8 mouse cellular contexts compared by ENCODE assay signal in genomic region chr17:53689946-53690345, GRCm38 (mm10). TPM values are rescaled to one million over a fixed set of nuclear protein-coding genes. Genes with fewer than 3 reads are reported as not detected.
DNase-seq lines count a peak whose midpoint lies in the region; ATAC-seq lines count a peak whose summit lies in the region.

No protein-coding gene starts in this region.

- H3K4me3 ChIP-seq in kidney, embryonic 16.5 days (ENCODE audit: low read length), result peak overlapping the region; percentile 79
- H3K4me3 ChIP-seq in embryonic facial prominence, embryonic 11.5 days (ENCODE audit: low read depth, low read length), result peak overlapping the region; percentile 60
- H3K4me3 ChIP-seq in intestine, embryonic 14.5 days (ENCODE audit: low read depth, low read length), result peak overlapping the region; percentile 64
- H3K4me3 ChIP-seq in midbrain, embryonic 13.5 days (replicated peaks), result peak overlapping the region; percentile 54

- no peaks in the 10 kb centered on the region for H3K27me3 ChIP-seq in kidney, embryonic 16.5 days (ENCODE audit: insufficient read depth, low read length)
- no peaks in the 10 kb centered on the region for H3K27me3 ChIP-seq in embryonic facial prominence, embryonic 11.5 days (ENCODE audit: control insufficient read depth, insufficient read depth, low read length)
- no peaks in the 10 kb centered on the region for H3K27me3 ChIP-seq in intestine, embryonic 14.5 days (replicated peaks; ENCODE audit: control insufficient read depth, insufficient read depth, low read length)
- no peaks in the 10 kb centered on the region for H3K27me3 ChIP-seq in midbrain, embryonic 13.5 days

- peak overlapping the region; percentile 66 for H3K4me2 ChIP-seq in kidney, embryonic 16.5 days (replicated peaks; ENCODE audit: low read depth, low read length)
- peak overlapping the region; percentile 45 for H3K4me2 ChIP-seq in embryonic facial prominence, embryonic 11.5 days (ENCODE audit: low read depth, low read length)
- H3K4me2 ChIP-seq in intestine, embryonic 14.5 days (ENCODE audit: low read length), result peak overlapping the region; percentile 65
- H3K4me2 ChIP-seq in midbrain, embryonic 13.5 days (replicated peaks), result peak overlapping the region; percentile 73

- peak overlapping the region; percentile 99 for H3K27ac ChIP-seq in kidney, embryonic 16.5 days (ENCODE audit: low read length)
- H3K27ac ChIP-seq in embryonic facial prominence, embryonic 11.5 days (replicated peaks; ENCODE audit: low read depth, low read length), result peak overlapping the region; percentile 77
- H3K27ac ChIP-seq in intestine, embryonic 14.5 days (ENCODE audit: low read depth), result peak overlapping the region; percentile 95
- peak overlapping the region; percentile 96 for H3K27ac ChIP-seq in midbrain, embryonic 13.5 days

- DNase-seq in kidney, adult 18-20 months, result no peak
- DNase-seq in embryonic facial prominence, embryonic 11.5 days (ENCODE audit: low spot score), result no peak
- DNase-seq in intestine, embryonic 14.5 days (ENCODE audit: low spot score), result no peak
- DNase-seq in urinary bladder, adult 18-20 months (ENCODE audit: low spot score in 2 of 2), result no peak
- DNase-seq in spleen, postnatal 4 days (ENCODE audit: low spot score in 2 of 2), result no peak
- DNase-seq in layer of hippocampus, postnatal 14 days (ENCODE audit: low spot score in 2 of 2), result no peak

- H3K36me3 ChIP-seq in kidney, embryonic 16.5 days (ENCODE audit: insufficient read depth, low read length), result peaks cover 11% of the 10 kb centered on the region
- H3K36me3 ChIP-seq in embryonic facial prominence, embryonic 11.5 days (replicated peaks; ENCODE audit: control insufficient read depth, insufficient read depth, low read depth, low read length), result no peaks in the 10 kb centered on the region
- H3K36me3 ChIP-seq in intestine, embryonic 14.5 days (ENCODE audit: control insufficient read depth, insufficient read depth, low read length), result peaks cover 24% of the 10 kb centered on the region
- no peaks in the 10 kb centered on the region for H3K36me3 ChIP-seq in midbrain, embryonic 13.5 days

- H3K4me1 ChIP-seq in kidney, embryonic 16.5 days (ENCODE audit: insufficient read depth, low read length), result peaks cover 5% of the 10 kb centered on the region; the same call in 1 of the 2 replicates
- H3K4me1 ChIP-seq in embryonic facial prominence, embryonic 11.5 days (ENCODE audit: control insufficient read depth, insufficient read depth, low read length), result no peaks in the 10 kb centered on the region
- no peaks in the 10 kb centered on the region for H3K4me1 ChIP-seq in intestine, embryonic 14.5 days (replicated peaks; ENCODE audit: control insufficient read depth, insufficient read depth, low read length)
- H3K4me1 ChIP-seq in midbrain, embryonic 13.5 days (replicated peaks), result peaks cover 19% of the 10 kb centered on the region

- whole genome bisulfite sequencing in kidney, embryonic 16.5 days, result 14% methylated on average over 7 of the region's 7 CpGs
- WGBS in embryonic facial prominence, embryonic 11.5 days, result 27% methylated on average over 7 of the region's 7 CpGs
- 21% methylated on average over 7 of the region's 7 CpGs for WGBS in intestine, embryonic 14.5 days
- 22% methylated on average over 7 of the region's 7 CpGs for WGBS in midbrain, embryonic 13.5 days

- H3K9ac ChIP-seq in kidney, embryonic 16.5 days (replicated peaks; ENCODE audit: low read length), result peak overlapping the region; percentile 95
- H3K9ac ChIP-seq in embryonic facial prominence, embryonic 11.5 days (replicated peaks; ENCODE audit: low read length), result peak overlapping the region; percentile 75
- peak overlapping the region; percentile 60 for H3K9ac ChIP-seq in intestine, embryonic 14.5 days (ENCODE audit: low read length)
- peak overlapping the region; percentile 72 for H3K9ac ChIP-seq in midbrain, embryonic 13.5 days (replicated peaks)

- H3K9me3 ChIP-seq in kidney, embryonic 16.5 days (ENCODE audit: low read length), result no peaks in the 10 kb centered on the region
- no peaks in the 10 kb centered on the region for H3K9me3 ChIP-seq in embryonic facial prominence, embryonic 11.5 days (replicated peaks; ENCODE audit: control insufficient read depth, low read length)
- H3K9me3 ChIP-seq in intestine, embryonic 14.5 days (ENCODE audit: control insufficient read depth, low read length), result no peaks in the 10 kb centered on the region
- no peaks in the 10 kb centered on the region for H3K9me3 ChIP-seq in midbrain, embryonic 13.5 days

- no peak for ATAC-seq in kidney, embryonic 16.5 days (ENCODE audit: low FRiP score, low TSS enrichment)
- no peak for ATAC-seq in embryonic facial prominence, embryonic 11.5 days (replicated peaks; ENCODE audit: insufficient number of reproducible peaks, low FRiP score, low TSS enrichment, low read depth)
- ATAC-seq in intestine, embryonic 14.5 days (replicated peaks; ENCODE audit: low FRiP score, low TSS enrichment, low read depth), result no peak
- ATAC-seq in midbrain, embryonic 13.5 days, result peak; percentile 5; the same call in 1 of the 2 replicates

RNA-seq across cellular contexts. Expression of gene Sgo1, which starts 0.8 kb away (rescaled TPM):
- polyA plus RNA-seq in kidney, embryonic 16.5 days (2015; fragmentation: Nextera tagmentation; extraction: Ambion mirVana), result 32.2 and 33.8 TPM in 2 replicates
- 45.3 and 54.9 TPM in 2 replicates for polyA plus RNA-seq in embryonic facial prominence, embryonic 11.5 days (2014; fragmentation: Nextera tagmentation; extraction: Ambion mirVana)
- polyA plus RNA-seq in intestine, embryonic 14.5 days (2014; fragmentation: Nextera tagmentation; extraction: Ambion mirVana), result 39.7 and 43.1 TPM in 2 replicates
- polyA plus RNA-seq in midbrain, embryonic 13.5 days (2015; fragmentation: Nextera tagmentation; extraction: Ambion mirVana), result 16.7 and 17.6 TPM in 2 replicates
- under 1 TPM; 0.55 to 0.71 TPM for total RNA-seq in layer of hippocampus, postnatal 14 days (2021)
